Mouse (Mus musculus): ENCODE results near the gene S100a11. TPM values are rescaled to one million over a fixed set of nuclear protein-coding genes. Genes with fewer than 3 reads are reported as not detected.
A peak's percentile ranks its signal among the peaks of the same experiment; 100 is the strongest.

S100a11 gene
- polyA plus RNA-seq, 1 experiment from 2014 or later = 946 TPM

DNA sequence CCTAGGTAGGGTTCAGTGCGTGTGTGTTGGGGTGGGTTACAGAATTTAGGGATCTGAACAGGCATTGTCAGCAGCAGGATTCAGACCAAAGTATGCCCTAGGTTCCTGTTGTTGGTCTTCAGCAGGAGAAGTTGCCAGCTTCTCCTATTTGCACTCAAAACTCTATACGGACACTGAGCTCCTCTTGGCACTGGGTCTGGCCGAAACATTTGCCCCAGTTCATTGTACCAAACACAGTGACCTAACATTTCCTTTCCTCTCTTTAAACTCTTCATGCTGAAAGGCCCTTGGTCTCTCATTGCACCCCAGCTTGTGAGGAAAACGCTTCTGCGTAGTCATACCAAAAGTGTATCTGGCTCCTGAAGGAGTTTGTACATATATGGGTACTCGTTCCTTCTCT lies 39.7 kb downstream of the S100a11 start:
- no peak overlapping the region for H3K4me2 ChIP-seq (ENCODE audit: low read length)
- ATAC-seq (replicated peaks; ENCODE audit: low FRiP score, low TSS enrichment, low read depth) (no peak), DNase-seq (ENCODE audit: low spot score) (no peak)
- WGBS = 91% methylated on average over 6 of the region's 6 CpGs
- H3K27ac ChIP-seq (ENCODE audit: low read depth) = no peak overlapping the region
- H3K27me3 ChIP-seq (replicated peaks; ENCODE audit: control insufficient read depth, insufficient read depth, low read length) = no peaks in the 10 kb centered on the region
- H3K36me3 ChIP-seq (ENCODE audit: control insufficient read depth, insufficient read depth, low read length) = peaks cover 44% of the 10 kb centered on the region
- H3K9me3 ChIP-seq (ENCODE audit: control insufficient read depth, low read length) = no peaks in the 10 kb centered on the region
- peaks cover 21% of the 10 kb centered on the region for H3K4me1 ChIP-seq (replicated peaks; ENCODE audit: control insufficient read depth, insufficient read depth, low read length)
- no peak overlapping the region for H3K4me3 ChIP-seq (ENCODE audit: low read depth, low read length)
- no peak overlapping the region for H3K9ac ChIP-seq (ENCODE audit: low read length)

- H3K4me2 ChIP-seq (ENCODE audit: low read length) = no peak overlapping the region
- no peaks in the 10 kb centered on the region for H3K27me3 ChIP-seq (replicated peaks; ENCODE audit: control insufficient read depth, insufficient read depth, low read length)
- no peak overlapping the region for H3K27ac ChIP-seq (ENCODE audit: low read depth)
- no peak overlapping the region for H3K4me3 ChIP-seq (ENCODE audit: low read depth, low read length)
- ATAC-seq (replicated peaks; ENCODE audit: low FRiP score, low TSS enrichment, low read depth) (no peak), DNase-seq (ENCODE audit: low spot score) (no peak)
- WGBS = 76% methylated on average over 2 of the region's 2 CpGs
- no peak overlapping the region for H3K9ac ChIP-seq (ENCODE audit: low read length)
- H3K9me3 ChIP-seq (ENCODE audit: control insufficient read depth, low read length) = no peaks in the 10 kb centered on the region
- H3K4me1 ChIP-seq (replicated peaks; ENCODE audit: control insufficient read depth, insufficient read depth, low read length) = peaks cover 6% of the 10 kb centered on the region; the same call in 1 of the 2 replicates
- peaks cover 46% of the 10 kb centered on the region for H3K36me3 ChIP-seq (ENCODE audit: control insufficient read depth, insufficient read depth, low read length)
These were observed 42.1 kb downstream of the S100a11 start for GRCm38 (mm10) chr3:93562372-93562771.

- H3K4me1 ChIP-seq (replicated peaks; ENCODE audit: control insufficient read depth, insufficient read depth, low read length) = peaks cover under 1% of the 10 kb centered on the region; the same call in 1 of the 2 replicates
- H3K27me3 ChIP-seq (replicated peaks; ENCODE audit: control insufficient read depth, insufficient read depth, low read length) = no peaks in the 10 kb centered on the region
- H3K4me3 ChIP-seq (ENCODE audit: low read depth, low read length) = no peak overlapping the region
- peaks cover 46% of the 10 kb centered on the region for H3K36me3 ChIP-seq (ENCODE audit: control insufficient read depth, insufficient read depth, low read length)
- DNase-seq (ENCODE audit: low spot score) (no peak), ATAC-seq (replicated peaks; ENCODE audit: low FRiP score, low TSS enrichment, low read depth) (no peak)
- H3K9ac ChIP-seq (ENCODE audit: low read length) = no peak overlapping the region
- 93% methylated on average over 4 of the region's 4 CpGs for WGBS
- no peaks in the 10 kb centered on the region for H3K9me3 ChIP-seq (ENCODE audit: control insufficient read depth, low read length)
- no peak overlapping the region for H3K27ac ChIP-seq (ENCODE audit: low read depth)
- H3K4me2 ChIP-seq (ENCODE audit: low read length) = no peak overlapping the region
These were observed 42.9 kb downstream of the S100a11 start for GRCm38 (mm10) chr3:93563216-93563615.

- 0 out of 2 replicates have a peak, but pooled peaks cover 2% of the 10 kb centered on the region for H3K4me1 ChIP-seq (replicated peaks; ENCODE audit: control insufficient read depth, insufficient read depth, low read length)
- WGBS = 63% methylated on average over 3 of the region's 3 CpGs
- H3K9ac ChIP-seq (ENCODE audit: low read length) = no peak overlapping the region
- no peaks in the 10 kb centered on the region for H3K27me3 ChIP-seq (replicated peaks; ENCODE audit: control insufficient read depth, insufficient read depth, low read length)
- no peak overlapping the region for H3K4me2 ChIP-seq (ENCODE audit: low read length)
- H3K36me3 ChIP-seq (ENCODE audit: control insufficient read depth, insufficient read depth, low read length) = peaks cover 31% of the 10 kb centered on the region
- no peak overlapping the region for H3K4me3 ChIP-seq (ENCODE audit: low read depth, low read length)
- ATAC-seq (replicated peaks; ENCODE audit: low FRiP score, low TSS enrichment, low read depth) (peak; percentile 45; the same call in 1 of the 2 replicates), DNase-seq (ENCODE audit: low spot score) (no peak)
- no peaks in the 10 kb centered on the region for H3K9me3 ChIP-seq (ENCODE audit: control insufficient read depth, low read length)
- no peak overlapping the region for H3K27ac ChIP-seq (ENCODE audit: low read depth)
These were observed 46.6 kb downstream of the S100a11 start for GRCm38 (mm10) chr3:93566892-93567291.

- Histone ChIP-seq H3K27me3 (replicated peaks; ENCODE audit: control insufficient read depth, insufficient read depth, low read length) (no peaks in the 10 kb centered on the region), H3K9ac (ENCODE audit: low read length) (no peak overlapping the region), H3K9me3 (ENCODE audit: control insufficient read depth, low read length) (no peaks in the 10 kb centered on the region), H3K4me2 (ENCODE audit: low read length) (no peak overlapping the region), H3K36me3 (ENCODE audit: control insufficient read depth, insufficient read depth, low read length) (peaks cover 24% of the 10 kb centered on the region), H3K27ac (ENCODE audit: low read depth) (no peak overlapping the region), H3K4me3 (ENCODE audit: low read depth, low read length) (no peak overlapping the region), H3K4me1 (replicated peaks; ENCODE audit: control insufficient read depth, insufficient read depth, low read length) (0 out of 2 replicates have a peak, but pooled peaks cover 2% of the 10 kb centered on the region)
- no peak for DNase-seq (ENCODE audit: low spot score)
- no peak for ATAC-seq (replicated peaks; ENCODE audit: low FRiP score, low TSS enrichment, low read depth)
- 83% methylated on average over 6 of the region's 6 CpGs for WGBS
These were observed 47.4 kb downstream of the S100a11 start for GRCm38 (mm10) chr3:93567721-93568120.

DNA sequence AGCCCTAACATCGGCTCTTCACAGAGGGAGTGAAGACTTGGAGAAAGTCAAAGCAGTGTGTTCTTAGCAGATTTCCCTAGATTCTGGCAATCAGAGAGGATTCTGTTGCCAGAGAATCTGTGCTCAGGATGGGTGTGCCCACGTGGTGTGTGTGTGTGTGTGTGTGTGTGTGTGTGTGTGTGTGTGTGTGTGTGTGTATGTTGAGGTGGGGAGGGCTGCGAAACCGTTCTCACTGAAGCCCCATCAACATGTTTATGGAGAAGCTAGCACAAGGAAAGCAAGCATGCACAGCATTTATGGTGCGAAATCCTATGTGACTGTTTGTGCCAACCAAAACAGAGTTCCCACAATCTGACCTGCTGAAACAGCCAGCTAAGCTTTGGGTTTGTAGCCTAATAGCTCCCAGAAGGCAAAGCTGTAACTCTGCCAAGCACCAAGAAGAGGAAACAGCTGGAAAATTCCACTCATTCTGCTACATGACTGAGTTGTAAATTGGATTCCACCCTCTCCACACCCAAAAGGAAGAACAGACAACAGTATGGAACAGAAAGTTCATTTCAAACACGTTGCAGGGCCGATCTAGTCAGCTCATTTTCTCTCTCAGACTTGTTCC lies 48.2 kb downstream of the S100a11 start:
- ATAC-seq (replicated peaks; ENCODE audit: low FRiP score, low TSS enrichment, low read depth) (peak; percentile 51; the same call in 1 of the 2 replicates), DNase-seq (ENCODE audit: low spot score) (no peak)
- peaks cover 16% of the 10 kb centered on the region; the same call in 1 of the 2 replicates for H3K36me3 ChIP-seq (ENCODE audit: control insufficient read depth, insufficient read depth, low read length)
- WGBS = 52% methylated on average over 7 of the region's 7 CpGs
- 0 out of 2 replicates have a peak, but pooled peaks cover 2% of the 10 kb centered on the region for H3K4me1 ChIP-seq (replicated peaks; ENCODE audit: control insufficient read depth, insufficient read depth, low read length)
- H3K9me3 ChIP-seq (ENCODE audit: control insufficient read depth, low read length) = no peaks in the 10 kb centered on the region
- H3K4me2 ChIP-seq (ENCODE audit: low read length) = no peak overlapping the region
- H3K4me3 ChIP-seq (ENCODE audit: low read depth, low read length) = no peak overlapping the region
- peak overlapping the region; percentile 55; the same call in 1 of the 2 replicates for H3K27ac ChIP-seq (ENCODE audit: low read depth)
- H3K9ac ChIP-seq (ENCODE audit: low read length) = no peak overlapping the region
- H3K27me3 ChIP-seq (replicated peaks; ENCODE audit: control insufficient read depth, insufficient read depth, low read length) = no peaks in the 10 kb centered on the region

DNA sequence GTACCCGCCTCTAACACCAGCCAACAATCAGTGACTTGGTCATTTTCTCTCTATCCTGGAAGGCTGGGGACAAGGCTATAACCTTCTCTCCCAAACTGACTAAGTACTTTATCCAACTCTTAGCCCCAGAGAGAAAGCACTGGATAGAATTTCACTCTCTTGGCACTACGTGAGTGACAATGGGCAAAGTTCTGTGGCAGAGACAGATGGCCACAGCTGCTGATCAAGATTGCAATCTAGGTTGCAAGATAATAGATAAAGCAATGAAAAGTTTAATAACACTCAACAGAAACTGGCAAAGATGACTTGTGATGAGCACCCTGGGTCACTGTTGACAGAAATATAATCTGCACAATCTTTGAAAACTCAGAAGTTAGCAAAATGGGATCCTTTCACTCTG lies 48.8 kb downstream of the S100a11 start:
- no peaks in the 10 kb centered on the region for H3K27me3 ChIP-seq (replicated peaks; ENCODE audit: control insufficient read depth, insufficient read depth, low read length)
- H3K36me3 ChIP-seq (ENCODE audit: control insufficient read depth, insufficient read depth, low read length) = peaks cover 12% of the 10 kb centered on the region; the same call in 1 of the 2 replicates
- H3K4me3 ChIP-seq (ENCODE audit: low read depth, low read length) = no peak overlapping the region
- no peak overlapping the region for H3K4me2 ChIP-seq (ENCODE audit: low read length)
- peak overlapping the region; percentile 55; the same call in 1 of the 2 replicates for H3K27ac ChIP-seq (ENCODE audit: low read depth)
- ATAC-seq (replicated peaks; ENCODE audit: low FRiP score, low TSS enrichment, low read depth) (no peak), DNase-seq (ENCODE audit: low spot score) (no peak)
- 53% methylated on average over 2 of the region's 2 CpGs for WGBS
- no peak overlapping the region for H3K9ac ChIP-seq (ENCODE audit: low read length)
- no peaks in the 10 kb centered on the region for H3K9me3 ChIP-seq (ENCODE audit: control insufficient read depth, low read length)
- 0 out of 2 replicates have a peak, but pooled peaks cover 2% of the 10 kb centered on the region for H3K4me1 ChIP-seq (replicated peaks; ENCODE audit: control insufficient read depth, insufficient read depth, low read length)

DNA sequence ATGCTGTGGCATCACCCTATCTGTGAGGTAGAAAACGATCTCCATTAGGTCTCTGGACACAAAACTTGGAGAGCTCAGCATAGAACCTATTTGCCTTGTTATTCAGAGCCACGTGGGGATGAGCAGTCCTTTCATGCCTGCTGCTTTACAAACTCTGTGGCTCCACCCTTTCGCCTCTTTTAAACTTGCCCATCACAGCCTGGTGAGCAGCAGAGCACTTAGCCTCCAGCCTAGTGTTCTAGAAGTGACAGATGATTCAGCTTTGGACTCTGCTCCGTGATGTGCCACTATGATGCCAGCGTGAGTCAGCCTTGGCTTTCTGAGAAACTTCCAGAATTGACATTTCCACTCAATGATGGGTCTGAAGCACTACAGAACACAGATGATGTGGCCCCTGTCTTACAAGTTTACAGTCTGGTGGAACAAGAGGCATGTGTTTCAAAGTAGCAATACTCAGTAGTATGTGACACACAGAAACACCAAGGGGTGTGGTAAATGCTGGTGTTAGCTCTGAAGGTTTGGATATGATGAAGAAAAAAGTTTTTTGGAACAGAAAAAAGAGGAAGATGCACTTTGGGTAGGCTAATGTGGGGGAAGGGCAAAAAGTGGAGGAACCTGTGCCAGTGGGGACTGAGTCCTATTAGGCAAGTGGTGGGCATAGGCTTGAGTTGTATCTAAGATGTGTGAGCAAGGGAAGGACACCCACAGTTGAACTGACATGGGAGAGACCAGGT lies 51.9 kb downstream of the S100a11 start:
- H3K4me1 ChIP-seq (replicated peaks; ENCODE audit: control insufficient read depth, insufficient read depth, low read length) = 0 out of 2 replicates have a peak, but pooled peaks cover 2% of the 10 kb centered on the region
- no peak overlapping the region for H3K9ac ChIP-seq (ENCODE audit: low read length)
- H3K4me2 ChIP-seq (ENCODE audit: low read length) = no peak overlapping the region
- no peak overlapping the region for H3K27ac ChIP-seq (ENCODE audit: low read depth)
- H3K9me3 ChIP-seq (ENCODE audit: control insufficient read depth, low read length) = no peaks in the 10 kb centered on the region
- no peaks in the 10 kb centered on the region for H3K36me3 ChIP-seq (ENCODE audit: control insufficient read depth, insufficient read depth, low read length)
- WGBS = 68% methylated on average over 5 of the region's 5 CpGs
- DNase-seq (ENCODE audit: low spot score) = no peak
- H3K4me3 ChIP-seq (ENCODE audit: low read depth, low read length) = no peak overlapping the region
- no peak for ATAC-seq (replicated peaks; ENCODE audit: low FRiP score, low TSS enrichment, low read depth)
- no peaks in the 10 kb centered on the region for H3K27me3 ChIP-seq (replicated peaks; ENCODE audit: control insufficient read depth, insufficient read depth, low read length)

Data from intestine, embryonic 14.5 days (tissue).